Comparison of ENCODE assay signal across 22 mouse cellular contexts in genomic region chr2:167048698-167049358, GRCm38 (mm10). TPM values are rescaled to one million over a fixed set of nuclear protein-coding genes. Genes with fewer than 3 reads are reported as not detected.
DNase-seq lines count a peak whose midpoint lies in the region; ATAC-seq and TF ChIP-seq lines count a peak whose summit lies in the region.
"Had no signal": no experiment of that assay in that cellular context is flagged by ENCODE, and none has a peak within 500 bp of the region (broad histone marks: within the 10 kb centered on the region; RNA-seq: fewer than 3 reads in every experiment).

No protein-coding gene starts in this region.

- DNase-seq in heart, adult 8-10 months (ENCODE audit: low spot score), result no peak
- peak; percentile 80 for DNase-seq in R1 (ENCODE audit: low read depth, low spot score)
- no peak for DNase-seq in thymus, postnatal 0 days (ENCODE audit: low spot score)
- no peak for DNase-seq in adrenal gland, postnatal 36 days
- DNase-seq: adrenal gland, postnatal 25 days; cerebellum, adult 9-10 months; gastrocnemius, postnatal 10 days; kidney, adult 18-20 months; kidney, postnatal 4 days; liver, postnatal 0 days; lung, postnatal 10 days; thymus, adult 18-20 months had no signal

- no peak for TF ChIP-seq CTCF in intestine, postnatal 0 days (IDR thresholded peaks at IDR 0.05; ENCODE audit: low read depth)

- peaks cover 22% of the 10 kb centered on the region for H3K4me1 ChIP-seq in heart, embryonic 12.5 days (replicated peaks)
- H3K4me1 ChIP-seq in intestine, embryonic 16.5 days (ENCODE audit: control insufficient read depth, insufficient read depth, low read length), result peaks cover 3% of the 10 kb centered on the region; the same call in 1 of the 2 replicates
- no peaks in the 10 kb centered on the region for H3K4me1 ChIP-seq in intestine, postnatal 0 days (replicated peaks; ENCODE audit: control insufficient read depth, insufficient read depth, low read length)
- H3K4me1 ChIP-seq: limb, embryonic 12.5 days had no signal

- peak overlapping the region; percentile 89 for H3K27ac ChIP-seq in heart, embryonic 12.5 days (ENCODE audit: poor library complexity, severe bottlenecking)
- H3K27ac ChIP-seq in intestine, embryonic 16.5 days (ENCODE audit: low read length), result no peak overlapping the region
- no peak overlapping the region for H3K27ac ChIP-seq in intestine, postnatal 0 days (ENCODE audit: low read depth, low read length)
- H3K27ac ChIP-seq: embryonic facial prominence, embryonic 15.5 days; forebrain, embryonic 15.5 days; hindbrain, embryonic 12.5 days; limb, embryonic 12.5 days had no signal

- ATAC-seq in heart, embryonic 12.5 days (ENCODE audit: insufficient number of reproducible peaks, low FRiP score), result peak; percentile 37; the same call in 1 of the 2 replicates
- 0 out of 2 replicates have a peak, but pooled peaks have one; percentile 19 for ATAC-seq in intestine, embryonic 16.5 days
- no peak for ATAC-seq in intestine, postnatal 0 days
- ATAC-seq: CD4-positive, CD25-positive, alpha-beta regulatory T cell, adult 4 months; forebrain, embryonic 15.5 days; liver, postnatal 0 days had no signal

- no peaks in the 10 kb centered on the region for H3K27me3 ChIP-seq in heart, embryonic 12.5 days (replicated peaks)
- H3K27me3 ChIP-seq in intestine, embryonic 16.5 days (replicated peaks; ENCODE audit: control insufficient read depth, insufficient read depth, low read length), result no peaks in the 10 kb centered on the region
- H3K27me3 ChIP-seq in intestine, postnatal 0 days (replicated peaks; ENCODE audit: control insufficient read depth, insufficient read depth, low read length), result no peaks in the 10 kb centered on the region
- H3K27me3 ChIP-seq: embryonic facial prominence, embryonic 15.5 days; forebrain, embryonic 15.5 days; hindbrain, embryonic 12.5 days; limb, embryonic 12.5 days had no signal

- no peak overlapping the region for H3K4me3 ChIP-seq in heart, embryonic 12.5 days
- no peak overlapping the region for H3K4me3 ChIP-seq in intestine, embryonic 16.5 days (ENCODE audit: low read length)
- no peak overlapping the region for H3K4me3 ChIP-seq in intestine, postnatal 0 days (ENCODE audit: low read depth, low read length)
- H3K4me3 ChIP-seq: embryonic facial prominence, embryonic 15.5 days; forebrain, embryonic 15.5 days; hindbrain, embryonic 12.5 days; limb, embryonic 12.5 days had no signal

- 0 out of 2 replicates have a peak overlapping the region, but pooled peaks have one; percentile 2 for H3K4me2 ChIP-seq in heart, embryonic 12.5 days
- H3K4me2 ChIP-seq in intestine, embryonic 16.5 days (ENCODE audit: low read depth, low read length), result no peak overlapping the region
- no peak overlapping the region for H3K4me2 ChIP-seq in intestine, postnatal 0 days (replicated peaks; ENCODE audit: low read depth)
- H3K4me2 ChIP-seq: embryonic facial prominence, embryonic 15.5 days; forebrain, embryonic 15.5 days; hindbrain, embryonic 12.5 days; limb, embryonic 12.5 days; liver, embryonic 11.5 days; midbrain, embryonic 11.5 days had no signal

- H3K9ac ChIP-seq in heart, embryonic 12.5 days, result peak overlapping the region; percentile 53
- H3K9ac ChIP-seq in intestine, embryonic 16.5 days (ENCODE audit: low read depth, low read length), result no peak overlapping the region
- no peak overlapping the region; the same call in 1 of the 2 replicates for H3K9ac ChIP-seq in intestine, postnatal 0 days (ENCODE audit: low read depth, low read length)
- H3K9ac ChIP-seq: embryonic facial prominence, embryonic 15.5 days; forebrain, embryonic 15.5 days; hindbrain, embryonic 12.5 days; limb, embryonic 12.5 days; liver, postnatal 0 days had no signal

- H3K9me3 ChIP-seq in heart, embryonic 12.5 days (replicated peaks), result no peaks in the 10 kb centered on the region
- no peaks in the 10 kb centered on the region for H3K9me3 ChIP-seq in intestine, embryonic 16.5 days (ENCODE audit: control insufficient read depth, low read length)
- H3K9me3 ChIP-seq in intestine, postnatal 0 days (ENCODE audit: control insufficient read depth), result no peaks in the 10 kb centered on the region
- H3K9me3 ChIP-seq: embryonic facial prominence, embryonic 15.5 days; forebrain, embryonic 15.5 days; hindbrain, embryonic 12.5 days; limb, embryonic 12.5 days had no signal

- WGBS in heart, embryonic 12.5 days, result 62% methylated on average over 8 of the region's 8 CpGs
- 83% methylated on average over 8 of the region's 8 CpGs for WGBS in intestine, embryonic 16.5 days
- WGBS in intestine, postnatal 0 days, result 80% methylated on average over 8 of the region's 8 CpGs

- peaks cover 81% of the 10 kb centered on the region for H3K36me3 ChIP-seq in heart, embryonic 12.5 days
- peaks cover 14% of the 10 kb centered on the region; the same call in 1 of the 2 replicates for H3K36me3 ChIP-seq in intestine, embryonic 16.5 days (ENCODE audit: control insufficient read depth, insufficient read depth, low read length)
- peaks cover 81% of the 10 kb centered on the region for H3K36me3 ChIP-seq in intestine, postnatal 0 days (ENCODE audit: control insufficient read depth, insufficient read depth)

RNA-seq across cellular contexts. Expression of gene Znfx1, which starts 14.0 kb away (rescaled TPM):
- 9.8 and 10.4 TPM in 2 replicates for polyA plus RNA-seq in heart, embryonic 12.5 days (2016; fragmentation: Nextera tagmentation; extraction: Ambion mirVana)
- 10 to 100 TPM; 29.2 to 47.0 (median 40.3) TPM for total RNA-seq in heart, adult 8-10 months (2022)
- polyA plus RNA-seq in intestine, embryonic 16.5 days (2015; fragmentation: Nextera tagmentation; extraction: Ambion mirVana), result 6.5 and 9.8 TPM in 2 replicates
- polyA plus RNA-seq in intestine, postnatal 0 days (2015; fragmentation: Nextera tagmentation; extraction: Ambion mirVana), result 13.1 and 15.2 TPM in 2 replicates
- 10.5 TPM in 2 replicates for polyA plus RNA-seq in thymus, postnatal 0 days (2015; fragmentation: Nextera tagmentation; extraction: Ambion mirVana)
- 10 to 100 TPM; 50.0 to 57.8 TPM for total RNA-seq in adrenal gland, postnatal 36 days (2021)

RNA-seq across cellular contexts. Expression of gene Ddx27, which starts 33.8 kb away (rescaled TPM):
- polyA plus RNA-seq in heart, embryonic 12.5 days (2016; fragmentation: Nextera tagmentation; extraction: Ambion mirVana), result 33.7 and 35.8 TPM in 2 replicates
- total RNA-seq in heart, adult 8-10 months (2022), result 10 to 100 TPM in 3 of 4 experiments, 1 to 10 TPM in 1; 9.0 to 12.3 (median 10.7) TPM
- polyA plus RNA-seq in intestine, embryonic 16.5 days (2015; fragmentation: Nextera tagmentation; extraction: Ambion mirVana), result 40.9 and 45.7 TPM in 2 replicates
- polyA plus RNA-seq in intestine, postnatal 0 days (2015; fragmentation: Nextera tagmentation; extraction: Ambion mirVana), result 15.8 and 16.3 TPM in 2 replicates
- polyA plus RNA-seq in thymus, postnatal 0 days (2015; fragmentation: Nextera tagmentation; extraction: Ambion mirVana), result 51.6 and 56.4 TPM in 2 replicates
- total RNA-seq in adrenal gland, postnatal 36 days (2021), result 10 to 100 TPM; 32.0 to 42.5 TPM

RNA-seq across cellular contexts. Expression of gene Stau1, which starts 52.7 kb away (rescaled TPM):
- 69.6 and 71.8 TPM in 2 replicates for polyA plus RNA-seq in heart, embryonic 12.5 days (2016; fragmentation: Nextera tagmentation; extraction: Ambion mirVana)
- total RNA-seq in heart, adult 8-10 months (2022), result 10 to 100 TPM; 40.7 to 48.5 (median 44.1) TPM
- polyA plus RNA-seq in intestine, embryonic 16.5 days (2015; fragmentation: Nextera tagmentation; extraction: Ambion mirVana), result 60.2 and 61.2 TPM in 2 replicates
- polyA plus RNA-seq in intestine, postnatal 0 days (2015; fragmentation: Nextera tagmentation; extraction: Ambion mirVana), result 30.0 and 31.0 TPM in 2 replicates
- polyA plus RNA-seq in thymus, postnatal 0 days (2015; fragmentation: Nextera tagmentation; extraction: Ambion mirVana), result 44.0 and 44.8 TPM in 2 replicates
- 10 to 100 TPM; 69.7 to 75.8 TPM for total RNA-seq in adrenal gland, postnatal 36 days (2021)
